Mouse (Mus musculus): ENCODE measurements around the gene Gsta4. TPM values are rescaled to one million over a fixed set of nuclear protein-coding genes. Genes with fewer than 3 reads are reported as not detected.
"Not testable (repeated sequence)": the region's sequence is repeated elsewhere in the genome, so short reads cannot be mapped to it uniquely, and the experiment has no call there.

The Gsta4 gene
- polyA plus RNA-seq, 1 experiment from 2014 or later: 109 TPM

GRCm38 (mm10) chr9:78165454-78165853 lies 17.1 kb upstream of the Gsta4 start:
- H3K27me3 ChIP-seq: no peaks in the 10 kb centered on the region
- peaks cover 77% of the 10 kb centered on the region for H3K36me3 ChIP-seq
- ATAC-seq (replicated peaks; ENCODE audit: low FRiP score): no peak
- H3K4me3 ChIP-seq (replicated peaks): no peak overlapping the region
- H3K9me3 ChIP-seq (replicated peaks): no peaks in the 10 kb centered on the region
- no peak overlapping the region for H3K4me2 ChIP-seq
- H3K27ac ChIP-seq: no peak overlapping the region
- H3K4me1 ChIP-seq: no peaks in the 10 kb centered on the region
- H3K9ac ChIP-seq: no peak overlapping the region
- WGBS: 92% methylated on average over 6 of the region's 6 CpGs

GRCm38 (mm10) chr9:78166694-78167452 lies 15.7 kb upstream of the Gsta4 start:
- Histone ChIP-seq H3K4me3 (replicated peaks) (no peak overlapping the region), H3K4me1 (no peaks in the 10 kb centered on the region), H3K4me2 (no peak overlapping the region), H3K9me3 (replicated peaks) (no peaks in the 10 kb centered on the region), H3K27ac (no peak overlapping the region), H3K27me3 (no peaks in the 10 kb centered on the region), H3K9ac (no peak overlapping the region), H3K36me3 (peaks cover 63% of the 10 kb centered on the region)
- WGBS: 84% methylated on average over 19 of the region's 19 CpGs
- no peak for ATAC-seq (replicated peaks; ENCODE audit: low FRiP score)

- Histone ChIP-seq H3K4me3 (replicated peaks) (no peak overlapping the region), H3K9ac (no peak overlapping the region), H3K36me3 (peaks cover 56% of the 10 kb centered on the region), H3K4me1 (no peaks in the 10 kb centered on the region), H3K27me3 (no peaks in the 10 kb centered on the region), H3K27ac (no peak overlapping the region), H3K4me2 (no peak overlapping the region), H3K9me3 (replicated peaks) (no peaks in the 10 kb centered on the region)
- 92% methylated on average over 19 of the region's 19 CpGs for WGBS
- ATAC-seq (replicated peaks; ENCODE audit: low FRiP score): no peak; the same call in 1 of the 2 replicates
Observed at GRCm38 (mm10) chr9:78167453-78167969, 15.1 kb upstream of the Gsta4 start.

- H3K4me1 ChIP-seq: no peaks in the 10 kb centered on the region
- 89% methylated on average over 5 of the region's 6 CpGs for WGBS
- ATAC-seq (replicated peaks; ENCODE audit: low FRiP score): no peak
- H3K4me2 ChIP-seq: no peak overlapping the region
- no peak overlapping the region for H3K9ac ChIP-seq
- no peaks in the 10 kb centered on the region for H3K27me3 ChIP-seq
- peaks cover 46% of the 10 kb centered on the region for H3K36me3 ChIP-seq
- H3K4me3 ChIP-seq (replicated peaks): no peak overlapping the region
- no peaks in the 10 kb centered on the region for H3K9me3 ChIP-seq (replicated peaks)
- H3K27ac ChIP-seq: no peak overlapping the region
Observed at GRCm38 (mm10) chr9:78168864-78169263, 13.7 kb upstream of the Gsta4 start.

GRCm38 (mm10) chr9:78174016-78174415 lies 8.6 kb upstream of the Gsta4 start:
- no peaks in the 10 kb centered on the region for H3K27me3 ChIP-seq
- H3K4me1 ChIP-seq: peaks cover 6% of the 10 kb centered on the region
- 68% methylated on average over 1 of the region's 1 CpGs for WGBS
- no peaks in the 10 kb centered on the region for H3K9me3 ChIP-seq (replicated peaks)
- no peak overlapping the region for H3K4me2 ChIP-seq
- ATAC-seq (replicated peaks; ENCODE audit: low FRiP score): no peak
- H3K4me3 ChIP-seq (replicated peaks): no peak overlapping the region
- no peak overlapping the region for H3K9ac ChIP-seq
- no peaks in the 10 kb centered on the region; the same call in none of the 2 replicates for H3K36me3 ChIP-seq
- no peak overlapping the region for H3K27ac ChIP-seq

- not testable (repeated sequence) for H3K27ac ChIP-seq; H3K9ac ChIP-seq; H3K4me1 ChIP-seq; H3K27me3 ChIP-seq; H3K36me3 ChIP-seq; H3K9me3 ChIP-seq (replicated peaks); ATAC-seq (replicated peaks; ENCODE audit: low FRiP score); H3K4me3 ChIP-seq (replicated peaks)
- WGBS: 33% methylated on average over 3 of the region's 3 CpGs
- H3K4me2 ChIP-seq: peak overlapping the region; percentile 35; the same call in 1 of the 2 replicates
Observed at GRCm38 (mm10) chr9:78174925-78175276, 7.7 kb upstream of the Gsta4 start.

GRCm38 (mm10) chr9:78175277-78176200 lies 7.0 kb upstream of the Gsta4 start:
- H3K4me1 ChIP-seq: peaks cover 6% of the 10 kb centered on the region
- under 1% methylated on average over 48 of the region's 58 CpGs for WGBS
- no peaks in the 10 kb centered on the region for H3K9me3 ChIP-seq (replicated peaks)
- H3K4me2 ChIP-seq: peak overlapping the region; percentile 68
- H3K27me3 ChIP-seq: no peaks in the 10 kb centered on the region
- peak; percentile 99 for ATAC-seq (replicated peaks; ENCODE audit: low FRiP score)
- H3K27ac ChIP-seq: peak overlapping the region; percentile 99
- no peaks in the 10 kb centered on the region for H3K36me3 ChIP-seq
- peak overlapping the region; percentile 75 for H3K4me3 ChIP-seq (replicated peaks)
- H3K9ac ChIP-seq: peak overlapping the region; percentile 73

- no peaks in the 10 kb centered on the region for H3K27me3 ChIP-seq
- peak overlapping the region; percentile 68 for H3K4me2 ChIP-seq
- H3K4me1 ChIP-seq: peaks cover 6% of the 10 kb centered on the region
- H3K4me3 ChIP-seq (replicated peaks): peak overlapping the region; percentile 75
- under 1% methylated on average over 22 of the region's 22 CpGs for WGBS
- peak; percentile 59 for ATAC-seq (replicated peaks; ENCODE audit: low FRiP score)
- H3K9ac ChIP-seq: peak overlapping the region; percentile 73
- no peaks in the 10 kb centered on the region for H3K9me3 ChIP-seq (replicated peaks)
- no peaks in the 10 kb centered on the region for H3K36me3 ChIP-seq
- H3K27ac ChIP-seq: peak overlapping the region; percentile 99
Observed at GRCm38 (mm10) chr9:78176201-78176727, 6.3 kb upstream of the Gsta4 start.

- Histone ChIP-seq H3K4me1 (peaks cover 6% of the 10 kb centered on the region), H3K36me3 (no peaks in the 10 kb centered on the region), H3K4me3 (replicated peaks) (peak overlapping the region; percentile 75), H3K27me3 (no peaks in the 10 kb centered on the region), H3K9me3 (replicated peaks) (no peaks in the 10 kb centered on the region), H3K9ac (peak overlapping the region; percentile 73), H3K4me2 (peak overlapping the region; percentile 68), H3K27ac (peak overlapping the region; percentile 99)
- WGBS: 19% methylated on average over 7 of the region's 7 CpGs
- no peak for ATAC-seq (replicated peaks; ENCODE audit: low FRiP score)
Observed at GRCm38 (mm10) chr9:78176831-78177230, 5.7 kb upstream of the Gsta4 start.

- Histone ChIP-seq H3K27me3 (no peaks in the 10 kb centered on the region), H3K4me3 (replicated peaks) (no peak overlapping the region), H3K9ac (no peak overlapping the region), H3K27ac (no peak overlapping the region), H3K4me1 (peaks cover 6% of the 10 kb centered on the region), H3K9me3 (replicated peaks) (no peaks in the 10 kb centered on the region), H3K36me3 (no peaks in the 10 kb centered on the region), H3K4me2 (no peak overlapping the region)
- 76% methylated on average over 5 of the region's 5 CpGs for WGBS
- no peak for ATAC-seq (replicated peaks; ENCODE audit: low FRiP score)
Observed at GRCm38 (mm10) chr9:78178197-78178596, 4.4 kb upstream of the Gsta4 start.

- no peak overlapping the region for H3K9ac ChIP-seq
- WGBS: 84% methylated on average over 2 of the region's 2 CpGs
Observed at GRCm38 (mm10) chr9:78179071-78179470, 3.5 kb upstream of the Gsta4 start.

GRCm38 (mm10) chr9:78185686-78186085 lies 3.1 kb downstream of the Gsta4 start:
- WGBS: 76% methylated on average over 9 of the region's 9 CpGs
- no peak overlapping the region for H3K4me3 ChIP-seq (replicated peaks)
- H3K9me3 ChIP-seq (replicated peaks): no peaks in the 10 kb centered on the region
- no peaks in the 10 kb centered on the region for H3K36me3 ChIP-seq
- no peak overlapping the region for H3K27ac ChIP-seq
- H3K9ac ChIP-seq: no peak overlapping the region
- 0 out of 2 replicates have a peak, but pooled peaks cover 7% of the 10 kb centered on the region for H3K27me3 ChIP-seq
- H3K4me2 ChIP-seq: no peak overlapping the region
- H3K4me1 ChIP-seq: peaks cover 7% of the 10 kb centered on the region
- ATAC-seq (replicated peaks; ENCODE audit: low FRiP score): no peak

More at GRCm38 (mm10) chr9:78179071-78179470, 3.5 kb upstream of the Gsta4 start:
- Histone ChIP-seq H3K27ac (no peak overlapping the region), H3K4me1 (peaks cover 6% of the 10 kb centered on the region), H3K4me3 (replicated peaks) (no peak overlapping the region), H3K4me2 (no peak overlapping the region), H3K27me3 (no peaks in the 10 kb centered on the region), H3K36me3 (no peaks in the 10 kb centered on the region), H3K9me3 (replicated peaks) (no peaks in the 10 kb centered on the region)
- ATAC-seq (replicated peaks; ENCODE audit: low FRiP score): no peak

All from kidney, embryonic 15.5 days (tissue).